Mouse (Mus musculus): ENCODE measurements at regions not wholly inside any gene's neighbourhood (a gene's known extent, or its start where the extent isn't known, plus 50 kb on each side); places are given as distances from the start of the nearest gene placed in this dataset.

GRCm38 (mm10) chr8:44094818-44095217, 385.0 kb upstream of the Adam34 start:
- DNase-seq (ENCODE audit: low spot score in 2 of 2), result no peak

- no peak for DNase-seq (ENCODE audit: low spot score in 2 of 2)
Measured at GRCm38 (mm10) chr8:44093491-44093890, 383.6 kb upstream of the Adam34 start.

GRCm38 (mm10) chr8:44082057-44082456, 372.2 kb upstream of the Adam34 start:
- DNase-seq (ENCODE audit: low spot score in 2 of 2), result no peak

GRCm38 (mm10) chr8:44058846-44059245, 349.0 kb upstream of the Adam34 start:
- DNase-seq (ENCODE audit: low spot score in 2 of 2), result no peak

GRCm38 (mm10) chr8:44042572-44043355, 332.9 kb upstream of the Adam34 start:
- DNase-seq (ENCODE audit: low spot score in 2 of 2), result no peak

GRCm38 (mm10) chr8:44034211-44034610, 324.4 kb upstream of the Adam34 start:
- peak; percentile 43 to 45 for DNase-seq (ENCODE audit: low spot score in 2 of 2)

GRCm38 (mm10) chr8:44031376-44031775, 321.5 kb upstream of the Adam34 start:
- no peak for DNase-seq (ENCODE audit: low spot score in 2 of 2)

GRCm38 (mm10) chr8:44030972-44031371, 321.1 kb upstream of the Adam34 start:
- no peak for DNase-seq (ENCODE audit: low spot score in 2 of 2)

- no peak for DNase-seq (ENCODE audit: low spot score in 2 of 2)
Measured at GRCm38 (mm10) chr8:44027738-44028137, 317.9 kb upstream of the Adam34 start.

- DNase-seq (ENCODE audit: low spot score in 2 of 2), result peak in 1 of 2 experiments; percentile 43
Measured at GRCm38 (mm10) chr8:44025926-44026325, 316.1 kb upstream of the Adam34 start.

GRCm38 (mm10) chr8:44024028-44024427, 314.2 kb upstream of the Adam34 start:
- no peak for DNase-seq (ENCODE audit: low spot score in 2 of 2)

Small RNAs in the stretch of these regions (microRNA-seq; reads per million reads assigned to microRNA genes)
- 0 reads per million in 2 experiments for gene Gm24591
